Mouse (Mus musculus) heart, postnatal 0 days (tissue): ENCODE results near the gene Styx. TPM values are rescaled to one million over a fixed set of nuclear protein-coding genes. Genes with fewer than 3 reads are reported as not detected.
A peak's percentile ranks its signal among the peaks of the same experiment; 100 is the strongest.

ENCODE experiments used
- ATAC-seq: fragments of 200-750 bp; cut with Nextera tagmentation; 2 replicates; pipeline ENCODE4 v1.8.0; 2017; ENCODE audit warnings: low read depth, moderate number of reproducible peaks, moderate library complexity; ENCODE audit not compliant: insufficient read depth
- DNase-seq: peaks from one replicate; pipeline ENCODE4 v3.0.0-alpha.2; 2016; ENCODE audit warnings: low spot score
- H3K27ac ChIP-seq: fragments of 300-500 bp; sonication (generic); 2 replicates; pipeline ENCODE4 v1.5.1; 2014; ENCODE audit warnings: low read depth, mild to moderate bottlenecking
- H3K27me3 ChIP-seq: fragments of 300-500 bp; sonication (generic); 2 replicates; pipeline ENCODE4 v1.6.1; 2014; ENCODE audit warnings: low read length, mixed read lengths; ENCODE audit not compliant: control insufficient read depth, insufficient read depth
- H3K36me3 ChIP-seq: fragments of 300-500 bp; sonication (generic); replicated peaks from 2 replicates; pipeline ENCODE4 v1.6.1; 2014; ENCODE audit warnings: low read length, mixed read lengths; ENCODE audit not compliant: control insufficient read depth, insufficient read depth
- H3K4me1 ChIP-seq: fragments of 300-500 bp; sonication (generic); 2 replicates; pipeline ENCODE4 v1.6.1; 2014; ENCODE audit warnings: antibody characterized with exemption; ENCODE audit not compliant: control insufficient read depth, insufficient read depth
- H3K4me2 ChIP-seq: fragments of 300-500 bp; sonication (generic); 2 replicates; pipeline ENCODE4 v1.6.1; 2014; ENCODE audit warnings: low read depth, mild to moderate bottlenecking, low read length, moderate library complexity
- H3K4me3 ChIP-seq: fragments of 300-500 bp; sonication (generic); 2 replicates; pipeline ENCODE4 v1.5.1; 2014; ENCODE audit warnings: low read depth, low read length
- H3K9ac ChIP-seq: fragments of 300-500 bp; sonication (generic); replicated peaks from 2 replicates; pipeline ENCODE4 v1.6.1; 2014; ENCODE audit warnings: low read depth, low read length, mixed read lengths
- H3K9me3 ChIP-seq: fragments of 300-500 bp; sonication (generic); replicated peaks from 2 replicates; pipeline ENCODE4 v1.6.1; 2016; ENCODE audit warnings: low read length; ENCODE audit not compliant: control insufficient read depth
- CTCF ChIP-seq: IDR thresholded peaks from 2 replicates; pipeline ENCODE4 v1.5.1; 2016; ENCODE audit warnings: antibody characterized with exemption, control low read depth, low read depth
- EP300 ChIP-seq: IDR thresholded peaks from 2 replicates; pipeline ENCODE4 v1.6.1; 2016; ENCODE audit warnings: antibody characterized with exemption, low read depth
- WGBS: fragments of 180-500 bp; shearing (Covaris S2); extraction: QIAGEN DNeasy Blood & Tissue Kit; methylation state at CpG from one replicate; pipeline ENCODE4 v1.1.7; 2014; 5-methylcytosine and 5-hydroxymethylcytosine counted together
- polyA plus RNA-seq: library from polyadenylated mRNA; unstranded; fragments of >200 nt; fragmentation: Nextera tagmentation; extraction: Ambion mirVana; gene quantifications from 2 replicates; pipeline ENCODE4 v1.2.1, GENCODE M21; 2015
- total RNA-seq: library from RNA; depleted of rRNA; stranded (reverse); fragments of >200 nt; gene quantifications from 2 replicates; pipeline ENCODE4 v1.2.3, GENCODE M21; 2014; ENCODE audit warnings: low replicate concordance

The Styx gene
- total and polyA plus RNA-seq, 2 experiments from 2014 or later, result 11.9 to 69.9 TPM

DNA sequence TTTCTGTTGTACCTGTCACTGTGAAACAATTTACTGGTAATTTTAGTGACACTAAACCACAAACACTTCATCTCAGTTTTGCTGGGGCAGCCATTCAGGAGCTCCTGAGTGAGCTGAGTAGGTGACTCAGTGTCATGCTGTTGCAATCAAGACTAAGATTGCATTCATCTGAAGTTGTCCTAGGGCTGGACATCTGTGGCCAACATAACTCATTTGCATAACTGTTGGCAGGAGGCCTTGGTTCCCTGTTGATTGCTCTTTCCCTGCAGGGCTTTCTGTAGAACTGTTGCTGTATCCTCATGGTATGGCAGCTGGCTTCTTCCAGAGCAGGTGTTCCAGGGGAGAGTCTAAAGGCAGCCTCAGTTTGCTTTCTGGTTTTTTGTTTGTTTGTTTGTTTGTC, 25.4 kb upstream of the Styx start:
- Histone ChIP-seq H3K9me3 (no peaks in the 10 kb centered on the region), H3K36me3 (no peaks in the 10 kb centered on the region), H3K27me3 (no peaks in the 10 kb centered on the region), H3K9ac (no peak overlapping the region), H3K4me3 (no peak overlapping the region), H3K4me1 (no peaks in the 10 kb centered on the region), H3K27ac (no peak overlapping the region), H3K4me2 (no peak overlapping the region)
- ATAC-seq (no peak), DNase-seq (no peak)
- TF ChIP-seq EP300 (no peak), CTCF (no peak)

DNA sequence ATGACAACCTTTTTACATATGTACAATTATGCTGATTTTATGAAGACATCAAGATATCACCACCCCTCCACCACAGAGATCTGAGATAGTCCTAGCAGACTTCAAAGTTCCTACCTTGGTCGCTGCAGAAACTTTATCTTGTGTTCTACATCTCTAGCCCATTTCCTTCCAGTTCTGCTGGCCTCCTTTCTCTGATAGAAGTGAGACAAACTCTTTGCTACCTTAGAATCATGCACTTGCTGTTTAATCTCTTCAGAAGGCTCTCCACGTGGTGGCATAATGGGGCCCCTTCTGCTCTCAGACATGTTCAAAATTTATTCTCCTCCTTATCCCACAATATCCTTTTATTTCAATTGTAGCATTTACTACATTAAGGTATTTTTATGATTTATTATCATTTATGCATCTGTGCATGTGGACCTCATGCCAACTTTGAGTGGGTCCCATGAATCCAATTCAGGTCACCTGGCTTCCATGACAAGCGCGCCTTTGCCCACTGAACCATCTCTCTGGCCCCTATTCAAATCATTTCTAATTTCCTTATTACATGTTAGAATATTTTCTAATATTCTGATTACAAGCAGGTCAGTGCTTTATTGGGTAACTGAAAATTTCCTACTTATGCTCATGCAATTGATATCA, 22.7 kb upstream of the Styx start:
- DNase-seq (no peak), ATAC-seq (no peak)
- WGBS, result 83% methylated on average over 4 of the region's 4 CpGs
- Histone ChIP-seq H3K9me3 (no peaks in the 10 kb centered on the region), H3K36me3 (peaks cover 18% of the 10 kb centered on the region), H3K4me2 (no peak overlapping the region), H3K9ac (no peak overlapping the region), H3K4me3 (no peak overlapping the region), H3K27me3 (no peaks in the 10 kb centered on the region), H3K27ac (no peak overlapping the region), H3K4me1 (no peaks in the 10 kb centered on the region)
- no peak for TF ChIP-seq EP300
- TF ChIP-seq CTCF, result no peak

DNA sequence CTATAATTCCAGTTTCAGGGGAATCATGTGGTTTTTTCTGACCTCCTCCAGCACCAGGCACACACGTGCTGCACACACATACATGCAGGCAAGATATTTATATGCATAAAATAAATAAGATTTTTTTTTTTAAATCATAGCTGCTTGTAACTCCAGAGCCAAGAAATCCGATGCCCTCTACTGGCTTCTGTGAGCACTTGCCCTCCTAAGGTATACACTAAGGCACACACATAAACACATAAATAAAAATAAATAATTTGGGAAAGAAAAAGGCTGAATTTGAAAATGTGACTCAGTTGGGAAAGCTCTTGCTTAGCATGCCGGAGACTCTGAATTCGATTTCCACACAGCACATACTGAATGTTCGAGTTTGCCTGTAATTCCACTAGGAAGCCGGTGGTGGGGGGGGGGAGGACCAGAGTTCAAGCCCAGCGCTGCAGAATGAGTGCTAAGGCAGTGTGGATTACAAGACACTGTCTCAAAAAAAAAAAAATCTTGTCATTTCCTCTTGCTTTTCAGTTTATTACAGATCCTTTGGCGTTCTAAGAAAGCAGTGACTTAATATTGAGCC, 21.8 kb upstream of the Styx start:
- DNase-seq (no peak), ATAC-seq (peak; percentile 19)
- TF ChIP-seq CTCF (no peak), EP300 (peak; percentile 48; the same call in 1 of the 2 replicates)
- Histone ChIP-seq H3K27me3 (no peaks in the 10 kb centered on the region), H3K36me3 (peaks cover 25% of the 10 kb centered on the region), H3K9me3 (no peaks in the 10 kb centered on the region), H3K27ac (no peak overlapping the region), H3K4me3 (peak overlapping the region; percentile 81), H3K4me2 (peak overlapping the region; percentile 56), H3K9ac (no peak overlapping the region; the same call in 1 of the 2 replicates), H3K4me1 (no peaks in the 10 kb centered on the region)
- WGBS, result 13% methylated on average over 8 of the region's 8 CpGs

DNA sequence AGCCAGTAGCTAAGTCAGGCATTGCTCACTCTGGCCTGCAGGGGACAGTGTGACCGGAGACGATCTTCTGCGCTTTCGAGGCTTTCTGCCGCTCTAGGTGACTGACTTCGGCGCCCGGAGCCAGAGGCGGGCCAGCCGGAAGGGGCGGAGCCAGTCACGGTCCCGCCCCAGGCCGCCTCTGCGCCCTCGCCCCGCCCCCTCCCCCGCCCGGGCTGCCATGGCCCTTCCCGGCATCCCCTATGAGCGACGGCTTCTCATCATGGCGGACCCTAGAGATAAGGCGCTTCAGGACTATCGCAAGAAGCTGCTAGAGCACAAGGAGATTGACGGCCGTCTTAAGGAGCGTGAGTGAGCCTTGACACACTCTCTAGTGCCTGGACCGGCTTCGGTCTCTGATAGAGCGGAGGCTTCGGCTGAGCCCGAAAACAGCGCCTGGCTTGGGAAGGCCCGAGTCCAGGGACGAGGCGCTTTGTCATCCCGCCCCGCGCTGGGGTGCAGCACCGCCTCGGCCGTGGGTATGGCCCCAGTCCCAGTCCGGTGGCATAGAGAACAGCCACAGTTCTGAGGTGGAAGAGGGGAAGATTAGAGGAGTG, 21.2 kb upstream of the Styx start, which contains the start of gene Psmc6:
TSS of gene Psmc6 (plus strand) at position 200 of the 593 bp plus-strand sequence.
- peak; percentile 95 for DNase-seq
- ATAC-seq, result peak; percentile 97
- H3K4me1 ChIP-seq, result no peaks in the 10 kb centered on the region
- TF ChIP-seq EP300 (peak; percentile 8; the same call in 1 of the 2 replicates), CTCF (peak; percentile 95)
- no peaks in the 10 kb centered on the region for H3K27me3 ChIP-seq
- under 1% methylated on average over 44 of the region's 44 CpGs for WGBS
- peak within 1 kb of the TSS; percentile 81 for H3K9ac ChIP-seq
- H3K4me2 ChIP-seq, result peak within 1 kb of the TSS; percentile 83
- H3K4me3 ChIP-seq, result peak within 1 kb of the TSS; percentile 81
- H3K36me3 ChIP-seq, result peaks cover 29% of the 10 kb centered on the region
- H3K27ac ChIP-seq, result peak within 1 kb of the TSS; percentile 83
- H3K9me3 ChIP-seq, result no peaks in the 10 kb centered on the region

DNA sequence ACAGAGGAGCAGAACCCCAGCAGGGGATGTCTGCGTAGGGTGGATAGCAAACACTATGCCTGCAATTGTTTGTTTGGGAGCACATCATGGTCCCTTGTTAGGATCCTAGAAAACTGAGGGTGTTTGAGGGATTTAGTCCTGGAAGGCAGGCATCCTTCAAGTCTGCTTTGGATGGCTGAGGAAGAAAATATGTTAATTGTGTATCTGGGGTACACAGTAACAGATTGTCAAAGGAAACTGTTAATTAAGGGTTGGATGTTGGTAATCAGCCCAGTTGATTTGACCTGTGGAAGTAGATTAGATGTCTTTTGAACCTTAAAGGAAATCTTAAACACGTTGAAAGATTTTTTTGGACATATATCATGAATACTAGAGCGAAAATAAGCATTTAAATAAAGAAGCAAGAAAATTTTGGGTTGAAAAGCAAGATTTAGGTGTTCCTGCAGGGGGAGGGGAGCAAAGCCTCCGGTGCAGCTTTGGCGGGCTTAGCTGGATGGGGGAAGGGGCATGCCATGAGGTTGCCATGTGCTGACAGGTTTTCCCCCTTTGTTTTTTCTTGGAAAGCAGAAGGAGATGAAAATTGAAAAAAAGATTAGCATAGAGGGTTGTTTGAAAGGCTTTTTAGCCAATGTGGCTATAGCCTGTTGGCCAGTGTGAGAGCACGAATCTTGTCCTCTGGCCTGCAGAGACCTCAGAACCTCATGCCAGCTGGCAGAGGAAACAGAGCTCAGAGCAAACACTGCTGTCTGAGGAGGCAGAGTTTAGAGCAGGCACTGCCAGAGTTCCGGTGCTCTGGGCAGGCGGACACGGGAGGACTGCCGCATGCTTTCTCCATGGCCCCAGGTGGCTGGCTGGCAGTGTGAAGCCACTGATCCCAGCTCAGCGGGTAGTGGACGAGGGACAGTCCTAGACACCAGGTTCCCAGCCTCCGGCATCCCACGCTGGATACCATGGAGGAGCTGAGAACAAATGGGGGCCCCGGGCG, 13.6 kb downstream of the Styx start:
- Histone ChIP-seq H3K27me3 (no peaks in the 10 kb centered on the region), H3K9me3 (no peaks in the 10 kb centered on the region), H3K27ac (no peak overlapping the region), H3K4me2 (no peak overlapping the region), H3K4me3 (no peak overlapping the region), H3K36me3 (peaks cover 20% of the 10 kb centered on the region), H3K4me1 (no peaks in the 10 kb centered on the region), H3K9ac (no peak overlapping the region)
- no peak for ATAC-seq
- WGBS, result 77% methylated on average over 16 of the region's 16 CpGs
- no peak for DNase-seq
- TF ChIP-seq EP300 (no peak), CTCF (no peak)
